Mouse (Mus musculus) MEL (cell line): ENCODE results near the gene Vti1a. TPM values are rescaled to one million over a fixed set of nuclear protein-coding genes. Genes with fewer than 3 reads are reported as not detected.

Experiments used
- DNase-seq: peaks from one replicate; pipeline ENCODE4 v3.0.0; 2011; ENCODE audit warnings: low read depth, low spot score
- H3K27ac ChIP-seq: 2 replicates; pipeline ENCODE4 v1.5.1; 2012; ENCODE audit warnings: low read depth, mild to moderate bottlenecking, control low read depth, low read length, moderate library complexity; ENCODE audit not compliant: control insufficient read depth
- H3K27me3 ChIP-seq, 2 experiments: fragments of 150-350 bp in 1 of 2; sonication (generic) in 1 of 2; 2 replicates each; pipeline ENCODE4 v1.6.1; 2012; ENCODE audit warnings: low read length in 2 of 2, mild to moderate bottlenecking in 2 of 2, improper control_type of control experiment in 1 of 2, moderate library complexity in 1 of 2; ENCODE audit not compliant: insufficient read depth in 2 of 2, control insufficient read depth in 1 of 2
- H3K36me3 ChIP-seq, 2 experiments: 2 replicates each; pipeline ENCODE4 v1.6.1; 2012 to 2014; ENCODE audit warnings: low read length in 2 of 2, improper control_type of control experiment in 1 of 2, inconsistent platforms in 1 of 2, mild to moderate bottlenecking in 1 of 2; ENCODE audit not compliant: insufficient read depth in 2 of 2, control insufficient read depth in 1 of 2
- H3K4me1 ChIP-seq, 2 experiments: fragments of 150-350 bp in 1 of 2; sonication (generic) in 1 of 2; 2 replicates each; pipeline ENCODE4 v1.6.1; 2012; ENCODE audit warnings: low read length in 2 of 2, improper control_type of control experiment in 1 of 2, mild to moderate bottlenecking in 1 of 2; ENCODE audit not compliant: insufficient read depth in 2 of 2, control insufficient read depth in 1 of 2
- H3K4me3 ChIP-seq, 2 experiments: fragments of 150-350 bp in 1 of 2; sonication (generic) in 1 of 2; 2 replicates each; pipeline ENCODE4 v1.5.1; 2012; ENCODE audit warnings: low read depth in 2 of 2, low read length in 2 of 2, mild to moderate bottlenecking in 2 of 2, moderate library complexity in 2 of 2, control low read depth in 1 of 2, improper control_type of control experiment in 1 of 2; ENCODE audit not compliant: control insufficient read depth in 1 of 2, insufficient read depth in 1 of 2
- H3K79me2 ChIP-seq: 2 replicates; pipeline ENCODE4 v1.6.1; 2012; ENCODE audit warnings: mild to moderate bottlenecking, low read length, moderate library complexity; ENCODE audit not compliant: control insufficient read depth, poor library complexity, insufficient read depth
- H3K9ac ChIP-seq: 2 replicates; pipeline ENCODE4 v1.6.1; 2012; ENCODE audit warnings: low read depth, mild to moderate bottlenecking, control low read depth, low read length, moderate library complexity; ENCODE audit not compliant: control insufficient read depth, poor library complexity, severe bottlenecking
- H3K9me3 ChIP-seq: fragments of 150-350 bp; sonication (generic); replicated peaks from 2 replicates; pipeline ENCODE4 v1.6.1; 2012; ENCODE audit warnings: mild to moderate bottlenecking, low read length, improper control_type of control experiment, moderate library complexity; ENCODE audit not compliant: insufficient read depth
- ETS1 ChIP-seq: IDR thresholded peaks from 2 replicates; pipeline ENCODE4 v1.6.1; 2012; ENCODE audit warnings: low read depth, mild to moderate bottlenecking, inconsistent platforms, low read length, improper control_type of control experiment, moderate library complexity
- GATA1 ChIP-seq: IDR thresholded peaks from 2 replicates; pipeline ENCODE4 v1.6.1; 2011; ENCODE audit warnings: low read depth, low read length, improper control_type of control experiment
- HCFC1 ChIP-seq: IDR thresholded peaks from 2 replicates; pipeline ENCODE4 v1.6.1; 2012; ENCODE audit warnings: low read depth, mild to moderate bottlenecking, inconsistent platforms, low read length, improper control_type of control experiment, moderate library complexity
- MAFK ChIP-seq: IDR thresholded peaks from 2 replicates; pipeline ENCODE4 v1.6.1; 2011; ENCODE audit warnings: low read depth, mild to moderate bottlenecking, low read length, improper control_type of control experiment, borderline replicate concordance
- MAX ChIP-seq: IDR thresholded peaks from 2 replicates; pipeline ENCODE4 v1.6.1; 2011; ENCODE audit warnings: low read length, improper control_type of control experiment
- MYB ChIP-seq: IDR thresholded peaks from 2 replicates; pipeline ENCODE4 v1.6.1; 2011; ENCODE audit warnings: mild to moderate bottlenecking, low read depth, low read length, improper control_type of control experiment
- NELFE ChIP-seq: IDR thresholded peaks from 2 replicates; pipeline ENCODE4 v1.6.1; 2011; ENCODE audit warnings: low read depth, low read length, improper control_type of control experiment
- NRF1 ChIP-seq: IDR thresholded peaks from 2 replicates; pipeline ENCODE4 v1.6.1; 2014; ENCODE audit warnings: low read depth, mild to moderate bottlenecking, inconsistent platforms, low read length, improper control_type of control experiment, moderate library complexity; ENCODE audit not compliant: poor library complexity, insufficient read depth, severe bottlenecking
- POLR2AphosphoS2 ChIP-seq: IDR thresholded peaks from 2 replicates; pipeline ENCODE4 v1.6.1; 2011; ENCODE audit warnings: low read length, improper control_type of control experiment
- POLR2AphosphoS5 ChIP-seq: IDR thresholded peaks from 2 replicates; pipeline ENCODE4 v1.6.1; 2012; ENCODE audit warnings: low read depth, borderline replicate concordance, mild to moderate bottlenecking, inconsistent platforms, low read length, moderate library complexity, mixed read lengths
- RAD21 ChIP-seq: IDR thresholded peaks from 2 replicates; pipeline ENCODE4 v1.6.1; 2011; ENCODE audit warnings: mild to moderate bottlenecking, low read depth, low read length, improper control_type of control experiment
- RCOR1 ChIP-seq: IDR thresholded peaks from 2 replicates; pipeline ENCODE4 v1.6.1; 2012; ENCODE audit warnings: low read depth, mild to moderate bottlenecking, inconsistent platforms, low read length, improper control_type of control experiment
- TBP ChIP-seq: IDR thresholded peaks from 2 replicates; pipeline ENCODE4 v1.8.0; 2011; ENCODE audit warnings: low read depth, low read length, improper control_type of control experiment
- TCF12 ChIP-seq: IDR thresholded peaks from 2 replicates; pipeline ENCODE4 v1.6.1; 2014; ENCODE audit warnings: low read depth, mild to moderate bottlenecking, inconsistent platforms, low read length, improper control_type of control experiment, moderate library complexity
- ZC3H11A ChIP-seq: IDR thresholded peaks from 2 replicates; pipeline ENCODE4 v1.6.1; 2012; ENCODE audit warnings: low read depth, mild to moderate bottlenecking, inconsistent platforms, low read length, improper control_type of control experiment
- ZNF384 ChIP-seq: IDR thresholded peaks from 2 replicates; pipeline ENCODE4 v1.6.1; 2012; ENCODE audit warnings: low read depth, mild to moderate bottlenecking, inconsistent platforms, low read length, improper control_type of control experiment
- polyA plus RNA-seq, 2 experiments: library from polyadenylated mRNA; stranded (reverse) in 1 of 2; unstranded in 1 of 2; fragments of >175 nt in 1 of 2; fragments of >200 nt in 1 of 2; gene quantifications; 2 replicates each; pipeline versions ENCODE4 v1.2.1 to v1.2.4; 2012; ENCODE audit warnings: low replicate concordance in 2 of 2, low read depth in 1 of 2; ENCODE audit not compliant: insufficient read length in 2 of 2, insufficient read depth in 1 of 2, missing spikeins in 1 of 2
- total RNA-seq: library from RNA; depleted of rRNA; stranded (reverse); fragments of 300-350 nt; gene quantifications from 2 replicates; pipeline ENCODE4 v1.2.3, GENCODE M21; 2012

The Vti1a gene
- total and polyA plus RNA-seq, 3 experiments = 37.2 to 119 (median 42.8) TPM

DNA sequence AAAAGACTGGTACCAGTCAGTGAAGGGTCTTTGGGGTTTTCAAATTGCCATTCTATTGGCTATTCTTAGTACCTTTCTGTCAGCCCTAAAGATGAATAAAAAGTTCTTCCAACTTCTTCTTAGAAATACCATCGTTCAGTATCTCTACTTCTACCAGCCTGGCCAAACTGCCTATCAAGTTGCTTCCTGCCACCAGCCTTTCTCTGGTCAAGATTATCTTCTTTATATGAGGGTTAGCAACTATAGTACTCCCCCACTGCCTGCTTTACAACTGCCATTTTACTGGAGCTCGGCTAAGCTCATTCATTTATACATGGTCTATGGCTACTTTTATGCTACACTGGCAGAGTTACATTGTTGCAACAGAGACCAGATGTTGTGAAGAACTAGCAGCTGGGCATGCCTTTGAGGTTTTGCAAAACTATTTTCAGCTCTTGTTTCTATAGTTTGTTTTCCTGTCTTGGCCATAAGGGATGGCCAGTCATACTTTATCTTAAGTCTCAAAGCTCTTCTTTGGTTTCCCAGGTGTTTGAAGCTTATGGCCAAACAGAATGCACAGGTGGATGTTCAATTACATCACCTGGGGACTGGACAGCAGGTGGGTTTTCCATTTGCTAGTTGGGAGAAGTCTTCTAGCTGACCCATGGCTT is 25.3 kb upstream of the Vti1a start (continued):
- TF ChIP-seq ZC3H11A (no peak), HCFC1 (no peak), TBP (no peak), MAFK (0 out of 2 replicates have a peak, but pooled peaks have one; percentile 7), NELFE (peak; percentile 26; the same call in 1 of the 2 replicates), RAD21 (no peak), POLR2AphosphoS2 (peak; percentile 78), NRF1 (no peak), TCF12 (peak; percentile 64), RCOR1 (peak; percentile 45; the same call in 1 of the 2 replicates), ZNF384 (no peak), POLR2AphosphoS5 (no peak), MAX (no peak)

DNA sequence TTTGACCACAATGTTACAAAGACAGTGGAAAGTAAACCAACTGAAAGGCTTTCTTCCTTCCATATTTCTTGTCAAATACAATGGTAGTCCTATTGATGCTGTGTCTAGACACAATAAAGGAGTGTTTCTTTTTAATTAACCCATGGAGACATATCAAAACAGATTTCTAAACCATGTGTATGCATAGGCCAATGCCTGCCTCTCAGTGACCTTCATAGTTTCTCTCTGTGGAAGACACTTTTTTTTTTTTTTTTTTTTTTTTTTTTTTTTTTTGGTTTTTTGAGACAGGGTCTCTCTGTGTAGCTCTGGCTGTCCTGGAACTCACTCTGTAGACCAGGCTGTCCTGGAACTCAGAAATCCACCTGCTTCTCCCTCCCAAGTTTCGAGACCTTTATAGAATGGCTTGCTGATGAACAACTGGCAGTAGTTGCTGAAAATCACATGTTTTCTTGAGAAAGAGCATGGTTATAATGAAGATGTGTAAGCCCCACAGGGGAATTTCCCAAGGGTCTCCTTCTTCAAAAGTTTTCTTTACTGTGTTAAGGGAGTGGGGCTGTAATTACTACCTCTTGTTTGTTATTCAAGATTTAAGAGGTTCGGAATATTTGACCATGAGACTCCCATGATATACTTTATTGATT is 23.8 kb upstream of the Vti1a start:
- Histone ChIP-seq H3K36me3 (peaks cover 81 to 82% of the 10 kb centered on the region in 2 experiments), H3K9me3 (no peaks in the 10 kb centered on the region), H3K4me3 (no peak overlapping the region), H3K79me2 (no peaks in the 10 kb centered on the region), H3K9ac (no peak overlapping the region), H3K27me3 (no peaks in the 10 kb centered on the region), H3K4me1 (peaks cover 33 to 55% of the 10 kb centered on the region in 2 experiments), H3K27ac (no peak overlapping the region; the same call in 1 of the 2 replicates)
- DNase-seq = no peak
- TF ChIP-seq ZNF384 (peak; percentile 71), POLR2AphosphoS2 (peak; percentile 35; the same call in 1 of the 2 replicates), GATA1 (no peak)

GRCm38 (mm10) chr19:55293175-55293574 is 22.9 kb upstream of the Vti1a start:
- Histone ChIP-seq H3K9ac (no peak overlapping the region), H3K27me3 (no peaks in the 10 kb centered on the region), H3K4me1 (peaks cover 33 to 55% of the 10 kb centered on the region in 2 experiments), H3K9me3 (no peaks in the 10 kb centered on the region), H3K36me3 (peaks cover 77 to 80% of the 10 kb centered on the region in 2 experiments), H3K27ac (peak overlapping the region; percentile 29), H3K4me3 (no peak overlapping the region), H3K79me2 (no peaks in the 10 kb centered on the region)
- peak; percentile 64 for DNase-seq
- TF ChIP-seq MYB = no peak
- TF ChIP-seq ETS1 = 0 out of 2 replicates have a peak, but pooled peaks have one; percentile 35
